Mouse (Mus musculus): ENCODE measurements around the gene Mpst.

DNA sequence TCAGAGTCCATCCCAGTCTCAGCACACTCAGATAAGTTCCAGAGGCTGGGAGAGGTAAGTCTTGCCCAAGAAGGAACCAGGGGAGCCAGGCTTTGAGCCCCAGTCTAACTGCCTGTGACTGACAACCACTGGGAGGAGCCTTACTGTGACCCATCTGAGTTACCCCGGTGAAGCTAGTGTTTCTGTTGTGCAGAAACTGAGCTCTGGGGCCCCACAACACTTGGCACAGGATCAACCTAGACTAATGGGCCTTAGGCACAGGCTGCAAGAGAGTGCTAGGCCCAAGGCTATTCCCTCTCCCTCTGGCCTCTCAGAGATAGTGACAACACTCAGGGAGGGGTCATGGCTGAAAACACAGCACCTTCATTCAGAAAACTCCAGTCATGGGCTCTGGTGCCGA, 45.0 kb downstream of the Mpst start:
- TF ChIP-seq CTCF (IDR thresholded peaks at IDR 0.05; ENCODE audit: low read depth) (no peak), EP300 (optimal IDR thresholded peaks at IDR 0.05) (no peak)
